Mouse (Mus musculus) neural tube, embryonic 14.5 days (tissue): ENCODE data around the gene Ifna15. TPM values are rescaled to one million over a fixed set of nuclear protein-coding genes. Genes with fewer than 3 reads are reported as not detected.
"Not testable (repeated sequence)": the region's sequence is repeated elsewhere in the genome, so short reads cannot be mapped to it uniquely, and the experiment has no call there.

Experiments used
- ATAC-seq: fragments of 200-750 bp; cut with Nextera tagmentation; 2 replicates; pipeline ENCODE4 v1.8.0; 2017; ENCODE audit warnings: low read depth, mild to moderate bottlenecking, moderate TSS enrichment, moderate library complexity
- H3K27ac ChIP-seq: fragments of 300-500 bp; sonication (generic); 2 replicates; pipeline ENCODE4 v1.5.1; 2014; ENCODE audit warnings: low read depth, mild to moderate bottlenecking, control low read depth, low read length, moderate library complexity, mixed read lengths
- H3K27me3 ChIP-seq: fragments of 300-500 bp; sonication (generic); 2 replicates; pipeline ENCODE4 v1.6.1; 2014; ENCODE audit warnings: low read length; ENCODE audit not compliant: control insufficient read depth, insufficient read depth
- H3K36me3 ChIP-seq: fragments of 300-500 bp; sonication (generic); 2 replicates; pipeline ENCODE4 v1.6.1; 2014; ENCODE audit warnings: low read length, mixed read lengths; ENCODE audit not compliant: control insufficient read depth, insufficient read depth
- H3K4me1 ChIP-seq: fragments of 300-500 bp; sonication (generic); 2 replicates; pipeline ENCODE4 v1.6.1; 2014; ENCODE audit warnings: low read length; ENCODE audit not compliant: control insufficient read depth, insufficient read depth
- H3K4me2 ChIP-seq: fragments of 300-500 bp; sonication (generic); 2 replicates; pipeline ENCODE4 v1.6.1; 2014; ENCODE audit warnings: mild to moderate bottlenecking, low read depth, low read length, control low read depth
- H3K4me3 ChIP-seq: fragments of 300-500 bp; sonication (generic); 2 replicates; pipeline ENCODE4 v1.5.1; 2014; ENCODE audit warnings: low read depth, low read length, control low read depth, mixed read lengths
- H3K9ac ChIP-seq: fragments of 300-500 bp; sonication (generic); replicated peaks from 2 replicates; pipeline ENCODE4 v1.6.1; 2014; ENCODE audit warnings: low read depth, mild to moderate bottlenecking, control low read depth, low read length, mixed read lengths
- H3K9me3 ChIP-seq: fragments of 300-500 bp; sonication (generic); 2 replicates; pipeline ENCODE4 v1.6.1; 2016; ENCODE audit warnings: low read length; ENCODE audit not compliant: control insufficient read depth
- WGBS: fragments of 180-500 bp; shearing (Covaris S2); extraction: QIAGEN DNeasy Blood & Tissue Kit; methylation state at CpG from one replicate; pipeline ENCODE4 v1.1.7; 2014; 5-methylcytosine and 5-hydroxymethylcytosine counted together
- polyA plus RNA-seq: library from polyadenylated mRNA; unstranded; fragments of >200 nt; fragmentation: Nextera tagmentation; extraction: Ambion mirVana; gene quantifications from 2 replicates; pipeline ENCODE4 v1.2.1, GENCODE M21; 2014

Ifna15 gene
- not detected in 2 replicates for polyA plus RNA-seq

GRCm38 (mm10) chr4:88558145-88558544, at the start of gene Ifna15:
Gene Ifna15 (minus strand): TSS chr4:88558245.
- ATAC-seq, H3K9ac ChIP-seq, H3K27me3 ChIP-seq, H3K36me3 ChIP-seq, H3K4me1 ChIP-seq, H3K4me2 ChIP-seq, H3K4me3 ChIP-seq, H3K9me3 ChIP-seq, H3K27ac ChIP-seq: not testable (repeated sequence)

GRCm38 (mm10) chr4:88603276-88603675, 45.2 kb upstream of the Ifna15 start, which contains the start of gene Ifna12:
Gene Ifna12 (minus strand): TSS chr4:88603376.
- Histone ChIP-seq H3K4me1 (no peaks in the 10 kb centered on the region), H3K9me3 (no peaks in the 10 kb centered on the region), H3K27me3 (no peaks in the 10 kb centered on the region), H3K27ac (no peak within 1 kb of the TSS), H3K4me2 (no peak within 1 kb of the TSS), H3K4me3 (no peak within 1 kb of the TSS), H3K9ac (no peak within 1 kb of the TSS), H3K36me3 (no peaks in the 10 kb centered on the region)
- ATAC-seq: no peak

GRCm38 (mm10) chr4:88592285-88592684, 34.2 kb upstream of the Ifna15 start, which contains the start of gene Ifna9:
Gene Ifna9 (minus strand): TSS chr4:88592385.
- WGBS: 94% methylated on average over 1 of the region's 1 CpGs
- H3K4me3 ChIP-seq: no peak within 1 kb of the TSS
- no peak within 1 kb of the TSS for H3K27ac ChIP-seq
- H3K36me3 ChIP-seq: no peaks in the 10 kb centered on the region
- no peaks in the 10 kb centered on the region for H3K27me3 ChIP-seq
- H3K4me1 ChIP-seq: no peaks in the 10 kb centered on the region
- H3K4me2 ChIP-seq: no peak within 1 kb of the TSS
- no peaks in the 10 kb centered on the region for H3K9me3 ChIP-seq
- ATAC-seq: no peak
- H3K9ac ChIP-seq: no peak within 1 kb of the TSS

GRCm38 (mm10) chr4:88571698-88572097, 13.7 kb upstream of the Ifna15 start, which contains the start of gene Ifna14:
Gene Ifna14 (minus strand): TSS chr4:88571798.
- ATAC-seq: no peak
- no peak within 1 kb of the TSS for H3K9ac ChIP-seq
- H3K9me3 ChIP-seq: no peaks in the 10 kb centered on the region
- H3K27ac ChIP-seq: no peak within 1 kb of the TSS
- H3K27me3 ChIP-seq: no peaks in the 10 kb centered on the region
- H3K4me3 ChIP-seq: no peak within 1 kb of the TSS
- H3K36me3 ChIP-seq: no peaks in the 10 kb centered on the region
- WGBS: 73% methylated on average over 1 of the region's 1 CpGs
- H3K4me2 ChIP-seq: no peak within 1 kb of the TSS
- H3K4me1 ChIP-seq: no peaks in the 10 kb centered on the region

- Histone ChIP-seq H3K9me3 (no peaks in the 10 kb centered on the region), H3K9ac (no peak overlapping the region), H3K36me3 (no peaks in the 10 kb centered on the region), H3K27me3 (no peaks in the 10 kb centered on the region), H3K27ac (no peak overlapping the region), H3K4me2 (no peak overlapping the region), H3K4me3 (no peak overlapping the region), H3K4me1 (no peaks in the 10 kb centered on the region)
- 100% methylated on average over 1 of the region's 1 CpGs for WGBS
- no peak for ATAC-seq
Observed at GRCm38 (mm10) chr4:88561791-88562190, 3.7 kb upstream of the Ifna15 start.

- Histone ChIP-seq H3K4me2 (peak overlapping the region; percentile 26; the same call in 1 of the 2 replicates), H3K4me3 (peak overlapping the region; percentile 10; the same call in 1 of the 2 replicates), H3K9me3 (no peaks in the 10 kb centered on the region), H3K27me3 (no peaks in the 10 kb centered on the region), H3K4me1 (no peaks in the 10 kb centered on the region), H3K9ac (no peak overlapping the region), H3K36me3 (no peaks in the 10 kb centered on the region), H3K27ac (no peak overlapping the region)
- WGBS: 35% methylated on average over 22 of the region's 22 CpGs
- peak; percentile 44; the same call in 1 of the 2 replicates for ATAC-seq
Observed at GRCm38 (mm10) chr4:88550161-88550945, 7.7 kb downstream of the Ifna15 start.

- H3K4me1 ChIP-seq: no peaks in the 10 kb centered on the region
- no peak for ATAC-seq
- no peak overlapping the region for H3K9ac ChIP-seq
- H3K27ac ChIP-seq: no peak overlapping the region
- H3K36me3 ChIP-seq: no peaks in the 10 kb centered on the region
- no peak overlapping the region for H3K4me3 ChIP-seq
- no peaks in the 10 kb centered on the region for H3K9me3 ChIP-seq
- no peaks in the 10 kb centered on the region for H3K27me3 ChIP-seq
- no peak overlapping the region for H3K4me2 ChIP-seq
- WGBS: 91% methylated on average over 1 of the region's 1 CpGs
Observed at GRCm38 (mm10) chr4:88547986-88548385, 10.1 kb downstream of the Ifna15 start.

GRCm38 (mm10) chr4:88543649-88544234, 14.3 kb downstream of the Ifna15 start:
- no peak overlapping the region for H3K27ac ChIP-seq
- no peak overlapping the region for H3K4me2 ChIP-seq
- 48% methylated on average over 2 of the region's 2 CpGs for WGBS
- no peaks in the 10 kb centered on the region for H3K36me3 ChIP-seq
- H3K4me3 ChIP-seq: no peak overlapping the region
- no peak overlapping the region for H3K9ac ChIP-seq
- H3K27me3 ChIP-seq: no peaks in the 10 kb centered on the region
- H3K4me1 ChIP-seq: no peaks in the 10 kb centered on the region
- no peaks in the 10 kb centered on the region for H3K9me3 ChIP-seq
- ATAC-seq: peak; percentile 73

GRCm38 (mm10) chr4:88537328-88537727, 20.7 kb downstream of the Ifna15 start:
- Histone ChIP-seq H3K4me1 (no peaks in the 10 kb centered on the region), H3K36me3 (no peaks in the 10 kb centered on the region), H3K27me3 (no peaks in the 10 kb centered on the region), H3K9me3 (no peaks in the 10 kb centered on the region), H3K9ac (no peak overlapping the region), H3K27ac (no peak overlapping the region), H3K4me3 (no peak overlapping the region), H3K4me2 (no peak overlapping the region)
- 80% methylated on average over 12 of the region's 12 CpGs for WGBS
- ATAC-seq: no peak
